Mouse (Mus musculus) adrenal gland, adult 18-20 months (tissue): ENCODE results near the gene Spaar. TPM values are rescaled to one million over a fixed set of nuclear protein-coding genes. Genes with fewer than 3 reads are reported as not detected.

Experiments used
- DNase-seq, 2 experiments: peaks; one replicate each; pipeline ENCODE4 v3.0.0; 2021 to 2022; ENCODE audit warnings: low spot score in 2 of 2
- long read RNA-seq, 2 experiments: library from polyadenylated mRNA; stranded (forward); transcript quantifications; one replicate each; pipeline ENCODE4 v2.0.0; 2021
- total RNA-seq, 2 experiments: library from RNA; stranded (reverse); gene quantifications; 1 replicate in 1 of 2; 2 replicates in 1 of 2; pipeline ENCODE4 v1.2.3; 2021

The Spaar gene
- 1 to 10 TPM; 1.6 to 2.3 TPM for total RNA-seq
- long read RNA-seq, experiment 1 = 0 reads
- long read RNA-seq, experiment 2, full-length matches to known transcripts = 3 of 4 reads
- long read RNA-seq, experiment 2, partial matches to known transcripts = 0 of 4 reads
- long read RNA-seq, experiment 2, other reads (novel, unspliced or antisense) = 1 of 4 reads

- DNase-seq = no peak
These were observed at the start of gene Spaar for GRCm38 (mm10) chr4:43729794-43730550. TSS of gene Spaar (plus strand) at chr4:43730034.

- no peak for DNase-seq
These were observed 39.8 kb upstream of the Spaar start for GRCm38 (mm10) chr4:43690021-43690420.

GRCm38 (mm10) chr4:43691026-43691425 lies 38.8 kb upstream of the Spaar start:
- no peak for DNase-seq

- DNase-seq = peak in 1 of 2 experiments; percentile 40
These were observed 36.0 kb upstream of the Spaar start for GRCm38 (mm10) chr4:43693806-43694241.

- no peak for DNase-seq
These were observed 35.2 kb upstream of the Spaar start for GRCm38 (mm10) chr4:43694439-43695248.

- no peak for DNase-seq
These were observed 34.6 kb upstream of the Spaar start for GRCm38 (mm10) chr4:43695249-43695671.

- no peak for DNase-seq
These were observed 33.3 kb upstream of the Spaar start for GRCm38 (mm10) chr4:43696561-43696960.

GRCm38 (mm10) chr4:43700707-43701106 lies 29.1 kb upstream of the Spaar start, which contains the start of gene Olfr70:
TSS of gene Olfr70 (minus strand) at chr4:43700807.
- no peak for DNase-seq

- DNase-seq = no peak
These were observed 26.4 kb upstream of the Spaar start for GRCm38 (mm10) chr4:43703439-43703838.

- DNase-seq = no peak
These were observed 26.0 kb upstream of the Spaar start for GRCm38 (mm10) chr4:43703851-43704250.

- no peak for DNase-seq
These were observed 23.8 kb upstream of the Spaar start for GRCm38 (mm10) chr4:43705991-43706390.

GRCm38 (mm10) chr4:43709869-43710268 lies 20.0 kb upstream of the Spaar start, which contains the start of gene Olfr71:
TSS of gene Olfr71 (minus strand) at chr4:43710255.
- DNase-seq = no peak

- DNase-seq = peak; percentile 84 to 90
These were observed 18.0 kb upstream of the Spaar start for GRCm38 (mm10) chr4:43711821-43712220.

- no peak for DNase-seq
These were observed 16.1 kb upstream of the Spaar start for GRCm38 (mm10) chr4:43713652-43714219.

GRCm38 (mm10) chr4:43720491-43721228 lies 9.2 kb upstream of the Spaar start:
- DNase-seq = no peak

GRCm38 (mm10) chr4:43722191-43722590 lies 7.6 kb upstream of the Spaar start:
- DNase-seq = no peak

GRCm38 (mm10) chr4:43724764-43725163 lies 5.1 kb upstream of the Spaar start:
- DNase-seq = peak in 1 of 2 experiments; percentile 49

GRCm38 (mm10) chr4:43726228-43726993 lies 3.4 kb upstream of the Spaar start:
- no peak for DNase-seq

- DNase-seq = peak in 1 of 2 experiments; percentile 54
These were observed 2.8 kb upstream of the Spaar start, which contains the start of gene Hrct1 for GRCm38 (mm10) chr4:43726995-43727394. TSS of gene Hrct1 (plus strand) at chr4:43727188.
